Mouse (Mus musculus): ENCODE measurements around the gene Tekt4. TPM values are rescaled to one million over a fixed set of nuclear protein-coding genes. Genes with fewer than 3 reads are reported as not detected.

Gene Tekt4
- total RNA-seq, 2 experiments from 2014 or later: not detected

- peak in 1 of 2 experiments; percentile 46 for DNase-seq (ENCODE audit: low spot score in 2 of 2)
These were observed 21.8 kb upstream of the Tekt4 start for GRCm38 (mm10) chr17:25432433-25433181.

GRCm38 (mm10) chr17:25433223-25433616 lies 21.2 kb upstream of the Tekt4 start:
- DNase-seq (ENCODE audit: low spot score in 2 of 2): no peak

- DNase-seq (ENCODE audit: low spot score in 2 of 2): peak; percentile 71 to 74
These were observed 20.5 kb upstream of the Tekt4 start, which contains the start of gene Cacna1h for GRCm38 (mm10) chr17:25433617-25434606. Gene Cacna1h, minus strand, starts transcription at chr17:25433783.

- DNase-seq (ENCODE audit: low spot score in 2 of 2): no peak
These were observed 13.0 kb upstream of the Tekt4 start for GRCm38 (mm10) chr17:25441417-25441816.

GRCm38 (mm10) chr17:25442889-25443288 lies 11.5 kb upstream of the Tekt4 start:
- DNase-seq (ENCODE audit: low spot score in 2 of 2): no peak

GRCm38 (mm10) chr17:25445074-25445473 lies 9.3 kb upstream of the Tekt4 start:
- no peak for DNase-seq (ENCODE audit: low spot score in 2 of 2)

- no peak for DNase-seq (ENCODE audit: low spot score in 2 of 2)
These were observed 8.6 kb upstream of the Tekt4 start for GRCm38 (mm10) chr17:25445841-25446240.

GRCm38 (mm10) chr17:25447865-25448264 lies 6.5 kb upstream of the Tekt4 start:
- no peak for DNase-seq (ENCODE audit: low spot score in 2 of 2)

GRCm38 (mm10) chr17:25450329-25450728 lies 4.1 kb upstream of the Tekt4 start:
- DNase-seq (ENCODE audit: low spot score in 2 of 2): no peak

GRCm38 (mm10) chr17:25452246-25452965 lies 2.0 kb upstream of the Tekt4 start:
- DNase-seq (ENCODE audit: low spot score in 2 of 2): no peak

GRCm38 (mm10) chr17:25456540-25456939 lies 2.1 kb downstream of the Tekt4 start:
- no peak for DNase-seq (ENCODE audit: low spot score in 2 of 2)

GRCm38 (mm10) chr17:25462236-25462875 lies 7.9 kb downstream of the Tekt4 start:
- DNase-seq (ENCODE audit: low spot score in 2 of 2): no peak

GRCm38 (mm10) chr17:25463326-25463945 lies 9.0 kb downstream of the Tekt4 start:
- DNase-seq (ENCODE audit: low spot score in 2 of 2): no peak

- no peak for DNase-seq (ENCODE audit: low spot score in 2 of 2)
These were observed 9.7 kb downstream of the Tekt4 start for GRCm38 (mm10) chr17:25464091-25464490.

- no peak for DNase-seq (ENCODE audit: low spot score in 2 of 2)
These were observed 11.8 kb downstream of the Tekt4 start for GRCm38 (mm10) chr17:25466257-25466656.

- no peak for DNase-seq (ENCODE audit: low spot score in 2 of 2)
These were observed 13.4 kb downstream of the Tekt4 start for GRCm38 (mm10) chr17:25467781-25468180.

GRCm38 (mm10) chr17:25468301-25468700 lies 13.9 kb downstream of the Tekt4 start:
- DNase-seq (ENCODE audit: low spot score in 2 of 2): peak in 1 of 2 experiments; percentile 35

GRCm38 (mm10) chr17:25469798-25470197 lies 15.4 kb downstream of the Tekt4 start:
- DNase-seq (ENCODE audit: low spot score in 2 of 2): peak; percentile 64 to 66

GRCm38 (mm10) chr17:25471418-25471817 lies 17.0 kb downstream of the Tekt4 start:
- no peak for DNase-seq (ENCODE audit: low spot score in 2 of 2)

- no peak for DNase-seq (ENCODE audit: low spot score in 2 of 2)
These were observed 17.6 kb downstream of the Tekt4 start for GRCm38 (mm10) chr17:25472044-25472443.

Measured in adrenal gland, adult 18-20 months (tissue).